ENCODE assay signal across 15 mouse cellular contexts in the genomic region with DNA sequence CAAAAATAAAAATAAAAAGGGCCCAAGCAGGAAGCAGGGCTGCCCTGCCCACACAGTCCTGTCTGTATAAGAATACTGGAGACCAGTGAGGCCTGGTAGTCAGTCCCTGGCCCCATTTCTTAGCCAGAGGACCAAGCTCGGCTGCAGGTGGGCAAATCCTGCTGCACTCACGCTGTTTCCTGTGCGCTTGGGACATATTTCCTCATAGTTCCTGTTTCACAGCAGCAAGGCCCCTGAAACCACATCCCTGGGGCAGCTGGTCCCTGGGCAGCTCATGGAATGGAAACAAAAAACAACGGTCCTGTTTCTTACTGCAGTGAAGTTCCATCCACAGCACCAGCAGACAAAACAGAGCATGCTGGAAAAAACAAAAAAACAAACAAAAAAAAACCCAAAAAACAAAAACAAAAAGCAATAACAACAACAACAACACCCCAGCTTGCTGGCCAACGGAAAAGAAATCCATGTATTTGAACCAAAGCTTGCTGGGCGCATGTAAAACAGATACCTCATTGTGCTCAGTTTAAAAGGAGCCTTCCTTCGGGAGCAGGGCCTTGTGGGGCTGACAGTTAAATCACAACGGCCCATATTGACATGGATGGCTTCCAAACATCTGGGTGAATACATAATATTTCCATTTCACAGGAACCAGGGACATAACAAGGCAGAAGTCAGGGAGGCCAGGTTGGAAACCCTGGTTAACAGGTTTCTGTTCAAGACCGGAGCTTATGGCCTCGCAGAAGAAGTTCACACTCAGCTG.
A peak's percentile ranks its signal among the peaks of the same experiment; 100 is the strongest.
DNase-seq lines count a peak whose midpoint lies in the region; ATAC-seq lines count a peak whose summit lies in the region.
"Had no signal": no experiment of that assay in that cellular context is flagged by ENCODE, and none has a peak within 500 bp of the region (broad histone marks: within the 10 kb centered on the region; RNA-seq: fewer than 3 reads in every experiment).

No protein-coding gene starts in this region.

- peak overlapping the region; percentile 36; the same call in 1 of the 2 replicates for H3K27ac ChIP-seq in heart, embryonic 10.5 days
- peak overlapping the region; percentile 0; the same call in 1 of the 2 replicates for H3K27ac ChIP-seq in liver, embryonic 16.5 days (ENCODE audit: low read length)
- H3K27ac ChIP-seq in liver, embryonic 11.5 days (ENCODE audit: low read depth, low read length): no peak overlapping the region
- H3K27ac ChIP-seq in embryonic facial prominence, embryonic 10.5 days (replicated peaks): peak overlapping the region; percentile 68
- H3K27ac ChIP-seq in limb, embryonic 13.5 days: peak overlapping the region; percentile 48
- H3K27ac ChIP-seq: forebrain, embryonic 12.5 days; midbrain, embryonic 15.5 days had no signal

- no peak overlapping the region for H3K4me2 ChIP-seq in liver, embryonic 16.5 days (ENCODE audit: low read depth, low read length)
- no peak overlapping the region for H3K4me2 ChIP-seq in liver, embryonic 11.5 days
- H3K4me2 ChIP-seq in limb, embryonic 13.5 days (replicated peaks): 0 out of 2 replicates have a peak overlapping the region, but pooled peaks have one; percentile 32
- H3K4me2 ChIP-seq: forebrain, embryonic 12.5 days; midbrain, embryonic 15.5 days had no signal

- no peak overlapping the region for H3K9ac ChIP-seq in liver, embryonic 16.5 days (ENCODE audit: low read depth, low read length)
- no peak overlapping the region for H3K9ac ChIP-seq in liver, embryonic 11.5 days (ENCODE audit: low read depth, low read length)
- no peak overlapping the region for H3K9ac ChIP-seq in limb, embryonic 13.5 days
- H3K9ac ChIP-seq: forebrain, embryonic 12.5 days; midbrain, embryonic 15.5 days had no signal

- ATAC-seq in liver, embryonic 16.5 days (ENCODE audit: low read depth): no peak
- ATAC-seq in liver, embryonic 11.5 days (replicated peaks; ENCODE audit: low FRiP score): no peak
- ATAC-seq in limb, embryonic 13.5 days (ENCODE audit: low FRiP score, low read depth): no peak
- ATAC-seq: midbrain, embryonic 15.5 days had no signal

- DNase-seq in heart, embryonic 10.5 days (ENCODE audit: low spot score): no peak
- no peak for DNase-seq in heart, postnatal 4 days
- no peak for DNase-seq in liver, embryonic 11.5 days (ENCODE audit: low spot score)
- no peak for DNase-seq in embryonic facial prominence, embryonic 10.5 days (ENCODE audit: low spot score)
- DNase-seq in natural killer cell, adult 2 months (ENCODE audit: low spot score in 2 of 2): no peak
- no peak for DNase-seq in thymus, postnatal 25 days
- DNase-seq: adrenal gland, postnatal 36 days; cerebellum, adult 11 months; gastrocnemius, postnatal 14 days; lung, postnatal 14 days; right cerebral cortex, postnatal 14 days had no signal

- 71% methylated on average over 10 of the region's 10 CpGs for WGBS in heart, embryonic 10.5 days
- WGBS in liver, embryonic 16.5 days (ENCODE audit: insufficient replicate concordance): 50% methylated on average over 10 of the region's 10 CpGs
- 63% methylated on average over 10 of the region's 10 CpGs for WGBS in liver, embryonic 11.5 days
- WGBS in embryonic facial prominence, embryonic 10.5 days: 32% methylated on average over 10 of the region's 10 CpGs
- 24% methylated on average over 10 of the region's 10 CpGs for WGBS in limb, embryonic 13.5 days

- no peaks in the 10 kb centered on the region for H3K27me3 ChIP-seq in heart, embryonic 10.5 days (ENCODE audit: insufficient read depth, poor library complexity, severe bottlenecking)
- H3K27me3 ChIP-seq in liver, embryonic 16.5 days (ENCODE audit: control insufficient read depth, insufficient read depth, low read depth, low read length): no peaks in the 10 kb centered on the region
- H3K27me3 ChIP-seq in liver, embryonic 11.5 days (replicated peaks; ENCODE audit: control insufficient read depth, insufficient read depth, low read length): no peaks in the 10 kb centered on the region
- H3K27me3 ChIP-seq in embryonic facial prominence, embryonic 10.5 days (replicated peaks; ENCODE audit: low read depth, poor library complexity, severe bottlenecking): peaks cover 11% of the 10 kb centered on the region
- H3K27me3 ChIP-seq in limb, embryonic 13.5 days: peaks cover 8% of the 10 kb centered on the region

- no peaks in the 10 kb centered on the region for H3K9me3 ChIP-seq in heart, embryonic 10.5 days
- H3K9me3 ChIP-seq in liver, embryonic 16.5 days (replicated peaks; ENCODE audit: control insufficient read depth, low read length): no peaks in the 10 kb centered on the region
- no peaks in the 10 kb centered on the region for H3K9me3 ChIP-seq in liver, embryonic 11.5 days (ENCODE audit: control insufficient read depth, low read length)
- H3K9me3 ChIP-seq in embryonic facial prominence, embryonic 10.5 days: no peaks in the 10 kb centered on the region
- H3K9me3 ChIP-seq in limb, embryonic 13.5 days: peaks cover 4% of the 10 kb centered on the region; the same call in 1 of the 2 replicates
- H3K9me3 ChIP-seq: forebrain, embryonic 12.5 days; midbrain, embryonic 15.5 days had no signal

- H3K4me3 ChIP-seq in heart, embryonic 10.5 days: no peak overlapping the region
- H3K4me3 ChIP-seq in liver, embryonic 16.5 days (ENCODE audit: low read depth, low read length): no peak overlapping the region
- no peak overlapping the region for H3K4me3 ChIP-seq in liver, embryonic 11.5 days (ENCODE audit: low read depth, low read length)
- H3K4me3 ChIP-seq in embryonic facial prominence, embryonic 10.5 days: no peak overlapping the region
- H3K4me3 ChIP-seq in limb, embryonic 13.5 days: no peak overlapping the region
- H3K4me3 ChIP-seq: forebrain, embryonic 12.5 days; midbrain, embryonic 15.5 days had no signal

- peaks cover 77% of the 10 kb centered on the region for H3K4me1 ChIP-seq in heart, embryonic 10.5 days
- peaks cover 41% of the 10 kb centered on the region for H3K4me1 ChIP-seq in liver, embryonic 16.5 days (ENCODE audit: control insufficient read depth, low read depth, low read length)
- H3K4me1 ChIP-seq in liver, embryonic 11.5 days (replicated peaks; ENCODE audit: control insufficient read depth, insufficient read depth, low read length): peaks cover 13% of the 10 kb centered on the region
- peaks cover 80% of the 10 kb centered on the region for H3K4me1 ChIP-seq in embryonic facial prominence, embryonic 10.5 days
- peaks cover 82% of the 10 kb centered on the region for H3K4me1 ChIP-seq in limb, embryonic 13.5 days

- no peaks in the 10 kb centered on the region for H3K36me3 ChIP-seq in heart, embryonic 10.5 days
- H3K36me3 ChIP-seq in liver, embryonic 16.5 days (ENCODE audit: control insufficient read depth, insufficient read depth): no peaks in the 10 kb centered on the region
- H3K36me3 ChIP-seq in liver, embryonic 11.5 days (ENCODE audit: control insufficient read depth, insufficient read depth, low read length): no peaks in the 10 kb centered on the region
- H3K36me3 ChIP-seq in embryonic facial prominence, embryonic 10.5 days (replicated peaks): peaks cover 7% of the 10 kb centered on the region; the same call in 1 of the 2 replicates
- no peaks in the 10 kb centered on the region for H3K36me3 ChIP-seq in limb, embryonic 13.5 days
- H3K36me3 ChIP-seq: forebrain, embryonic 12.5 days; midbrain, embryonic 15.5 days had no signal
